Mouse (Mus musculus) thymus, adult 2 months (tissue): ENCODE measurements around the gene Egfem1.

Experiments used
- CTCF ChIP-seq: fragments of 200-500 bp; IDR thresholded peaks from 2 replicates; pipeline ENCODE4 v1.5.1; 2012; ENCODE audit warnings: mild to moderate bottlenecking, control low read depth, low read length, moderate library complexity, borderline replicate concordance; ENCODE audit not compliant: control insufficient read depth, poor library complexity, insufficient read depth; ENCODE audit errors: extremely low read depth
- POLR2A ChIP-seq: fragments of 200-500 bp; IDR thresholded peaks from 2 replicates; pipeline ENCODE4 v1.6.1; 2012; ENCODE audit warnings: mild to moderate bottlenecking, low read length, control low read depth, moderate library complexity; ENCODE audit not compliant: control insufficient read depth, poor library complexity, insufficient read depth; ENCODE audit errors: extremely low read depth

- TF ChIP-seq CTCF (no peak), POLR2A (no peak)
These were observed 619.3 kb downstream of the Egfem1 start for GRCm38 (mm10) chr3:29701126-29701525.
